Mouse (Mus musculus) left cerebral cortex, adult 2 months (tissue): ENCODE data around the gene Cfap20. TPM values are rescaled to one million over a fixed set of nuclear protein-coding genes. Genes with fewer than 3 reads are reported as not detected.

Experiments
- DNase-seq, 2 experiments: peaks; one replicate each; pipeline ENCODE4 v3.0.0; 2021 to 2022; ENCODE audit warnings: low spot score in 2 of 2, mixed read lengths in 1 of 2; ENCODE audit errors: extremely low spot score in 1 of 2
- H3K27ac ChIP-seq: fragments of 200-600 bp; 2 replicates; pipeline ENCODE4 v1.8.1; 2022
- H3K4me3 ChIP-seq: fragments of 200-600 bp; 2 replicates; pipeline ENCODE4 v1.8.1; 2022
- CTCF ChIP-seq: fragments of 200-600 bp; IDR thresholded peaks from 2 replicates; pipeline ENCODE4 v1.8.1; 2022; ENCODE audit warnings: antibody characterized with exemption, mild to moderate bottlenecking, moderate library complexity
- intact Hi-C: fragments of 180-260 bp; cut with DNase I; formaldehyde crosslinking; loops from one replicate; pipeline ENCODE4 v1.15.1; 2025
- long read RNA-seq, 2 experiments: library from polyadenylated mRNA; stranded (forward); transcript quantifications; one replicate each; pipeline ENCODE4 v2.0.0; 2021; ENCODE audit warnings: borderline mapping rate in 2 of 2
- total RNA-seq, 2 experiments: library from RNA; stranded (reverse); gene quantifications; 2 replicates each; pipeline ENCODE4 v1.2.3; 2021

Gene Cfap20
- 10 to 100 TPM; 57.7 to 58.7 TPM for total RNA-seq
- long read RNA-seq, experiment 1, transcript Cfap20-201 (6 exons, 1,295 nt): major isoform, 47 of 64 reads
- long read RNA-seq, experiment 1, transcript Cfap20-208 (4 exons, 2,544 nt): minor isoform, 6 of 64 reads
- long read RNA-seq, experiment 1, partial matches to known transcripts: 2 of 64 reads
- long read RNA-seq, experiment 1, other reads (novel, unspliced or antisense): 7 of 64 reads
- long read RNA-seq, experiment 2, transcript Cfap20-201 (6 exons, 1,295 nt): major isoform, 32 of 64 reads
- long read RNA-seq, experiment 2, transcript Cfap20-205 (5 exons, 1,023 nt): minor isoform, 5 of 64 reads
- long read RNA-seq, experiment 2, transcript Cfap20-208 (4 exons, 2,544 nt): minor isoform, 12 of 64 reads
- long read RNA-seq, experiment 2, partial matches to known transcripts: 8 of 64 reads
- long read RNA-seq, experiment 2, other reads (novel, unspliced or antisense): 7 of 64 reads

GRCm38 (mm10) chr8:95434686-95435439 is at the start of gene Cfap20:
TSS of gene Cfap20 (minus strand) at chr8:95434869.
- DNase-seq: peak; percentile 99 to 100
- intact Hi-C loops: loop anchor here (2.0 kb wide), 1 partner anchor 82 kb away; the partner anchor contains the start of gene Mmp15

GRCm38 (mm10) chr8:95470008-95470407 is 35.3 kb upstream of the Cfap20 start:
- DNase-seq: no peak
- no peak overlapping the region for H3K27ac ChIP-seq
- intact Hi-C loops: no loop called here
- no peak overlapping the region for H3K4me3 ChIP-seq
- TF ChIP-seq CTCF: no peak

More at GRCm38 (mm10) chr8:95434686-95435439, at the start of gene Cfap20:
- no peak for TF ChIP-seq CTCF
- peak within 1 kb of the TSS; percentile 98 for H3K27ac ChIP-seq
- H3K4me3 ChIP-seq: peak within 1 kb of the TSS; percentile 85

- intact Hi-C loops: no loop called here
- no peak for DNase-seq
- Histone ChIP-seq H3K4me3 (no peak overlapping the region), H3K27ac (no peak overlapping the region)
- no peak for TF ChIP-seq CTCF
Observed at GRCm38 (mm10) chr8:95468995-95469394, 34.3 kb upstream of the Cfap20 start.

GRCm38 (mm10) chr8:95466543-95466942 is 31.9 kb upstream of the Cfap20 start:
- Histone ChIP-seq H3K27ac (no peak overlapping the region), H3K4me3 (no peak overlapping the region)
- DNase-seq: no peak
- no peak for TF ChIP-seq CTCF
- intact Hi-C loops: no loop called here

GRCm38 (mm10) chr8:95452518-95452917 is 17.8 kb upstream of the Cfap20 start:
- no peak for DNase-seq
- peak; percentile 21 for TF ChIP-seq CTCF
- Histone ChIP-seq H3K27ac (no peak overlapping the region), H3K4me3 (no peak overlapping the region)
- intact Hi-C loops: no loop called here

GRCm38 (mm10) chr8:95450271-95450670 is 15.6 kb upstream of the Cfap20 start:
- Histone ChIP-seq H3K4me3 (no peak overlapping the region), H3K27ac (no peak overlapping the region)
- TF ChIP-seq CTCF: no peak
- intact Hi-C loops: no loop called here
- DNase-seq: no peak

GRCm38 (mm10) chr8:95447661-95448060 is 13.0 kb upstream of the Cfap20 start:
- intact Hi-C loops: no loop called here
- DNase-seq: no peak
- H3K4me3 ChIP-seq: no peak overlapping the region
- H3K27ac ChIP-seq: no peak overlapping the region
- TF ChIP-seq CTCF: no peak

GRCm38 (mm10) chr8:95445042-95445441 is 10.4 kb upstream of the Cfap20 start:
- DNase-seq: no peak
- TF ChIP-seq CTCF: no peak
- no peak overlapping the region for H3K4me3 ChIP-seq
- intact Hi-C loops: no loop called here
- no peak overlapping the region for H3K27ac ChIP-seq

- Histone ChIP-seq H3K27ac (no peak overlapping the region), H3K4me3 (no peak overlapping the region)
- intact Hi-C loops: no loop called here
- DNase-seq: no peak
- no peak for TF ChIP-seq CTCF
Observed at GRCm38 (mm10) chr8:95441491-95442039, 6.9 kb upstream of the Cfap20 start.

- H3K4me3 ChIP-seq: no peak overlapping the region
- no peak for DNase-seq
- H3K27ac ChIP-seq: no peak overlapping the region
- no peak for TF ChIP-seq CTCF
- intact Hi-C loops: no loop called here
Observed at GRCm38 (mm10) chr8:95440168-95440709, 5.6 kb upstream of the Cfap20 start.

- no peak for TF ChIP-seq CTCF
- no peak overlapping the region for H3K27ac ChIP-seq
- DNase-seq: no peak
- H3K4me3 ChIP-seq: no peak overlapping the region
- intact Hi-C loops: no loop called here
Observed at GRCm38 (mm10) chr8:95439421-95439820, 4.8 kb upstream of the Cfap20 start.
